Mouse (Mus musculus): ENCODE data around the gene Gm21921. TPM values are rescaled to one million over a fixed set of nuclear protein-coding genes. Genes with fewer than 3 reads are reported as not detected.

Gene Gm21921
- polyA plus RNA-seq (2012; rRNA removed) = not detected in 2 replicates

GRCm38 (mm10) chrY:24796143-24796542, at the start of gene Gm21921:
Gene Gm21921 (minus strand): TSS chrY:24796243.

Measured in stomach, adult 2 months (tissue).